Mouse (Mus musculus): ENCODE data around the gene Rnf187.

DNA sequence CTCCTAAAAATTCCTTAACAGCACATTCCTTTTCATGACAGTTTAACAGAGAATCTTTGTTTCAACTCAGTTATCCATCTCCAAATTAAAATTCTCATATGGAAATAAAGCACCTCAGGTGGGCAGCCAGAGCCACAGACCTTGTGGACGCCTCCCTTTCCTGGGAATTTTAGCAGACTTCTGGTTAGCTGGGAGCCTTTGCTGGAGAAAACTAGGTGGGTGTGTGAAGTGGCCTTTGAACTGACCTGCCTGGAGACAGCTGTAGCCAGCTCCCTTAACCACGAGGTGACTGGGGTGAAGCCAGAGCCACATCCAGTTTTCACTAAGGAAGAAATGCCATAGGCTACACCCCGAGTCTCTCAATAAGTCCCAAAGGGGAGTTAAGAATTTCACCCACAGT lies 9.1 kb downstream of the Rnf187 start:
- TF ChIP-seq CTCF (IDR thresholded peaks at IDR 0.05; ENCODE audit: extremely low read depth, insufficient read length, insufficient replicate concordance, low read depth, low read length) (no peak), POLR2A (IDR thresholded peaks at IDR 0.05; ENCODE audit: low read depth, low read length) (no peak)

Measured in small intestine, adult 2 months (tissue).